Mouse (Mus musculus) C2C12 (cell line): ENCODE results near the gene Srek1ip1. TPM values are rescaled to one million over a fixed set of nuclear protein-coding genes. Genes with fewer than 3 reads are reported as not detected.

Source experiments
- H3K27me3 ChIP-seq: one replicate; pipeline ENCODE4 v1.6.1; 2011; ENCODE audit not compliant: control insufficient read depth, insufficient read depth, insufficient read length
- H3K36me3 ChIP-seq: one replicate; pipeline ENCODE4 v1.6.1; 2011; ENCODE audit not compliant: control insufficient read depth, insufficient read depth
- H3K4me3 ChIP-seq: one replicate; pipeline ENCODE4 v1.5.1; 2011; ENCODE audit warnings: mild to moderate bottlenecking, control low read depth; ENCODE audit not compliant: poor library complexity, insufficient read depth, severe bottlenecking
- H3K79me2 ChIP-seq: one replicate; pipeline ENCODE4 v1.6.1; 2011; ENCODE audit not compliant: control insufficient read depth, insufficient read depth
- H3K79me3 ChIP-seq: one replicate; pipeline ENCODE4 v1.6.1; 2011; ENCODE audit warnings: low read depth, control low read depth
- H3ac ChIP-seq: one replicate; pipeline ENCODE3; 2011; ENCODE audit warnings: low read depth; ENCODE audit not compliant: control insufficient read depth, insufficient read length
- CEBPB ChIP-seq: IDR thresholded peaks from one replicate; pipeline ENCODE4 v1.6.1; 2011; ENCODE audit warnings: low read depth, mild to moderate bottlenecking, control low read depth, moderate library complexity
- CTCF ChIP-seq: IDR thresholded peaks from one replicate; pipeline ENCODE4 v1.5.1; 2011; ENCODE audit not compliant: control insufficient read depth, insufficient read depth, insufficient read length
- FOSL1 ChIP-seq: IDR thresholded peaks from one replicate; pipeline ENCODE4 v1.8.0; 2011; ENCODE audit warnings: mild to moderate bottlenecking, low read length; ENCODE audit not compliant: poor library complexity, insufficient read depth, severe bottlenecking
- MAX ChIP-seq: IDR thresholded peaks from one replicate; pipeline ENCODE4 v1.6.1; 2011; ENCODE audit warnings: mild to moderate bottlenecking, control low read depth
- MYOD1 ChIP-seq: IDR thresholded peaks from one replicate; pipeline ENCODE4 v1.6.1; 2011; ENCODE audit warnings: low read depth; ENCODE audit not compliant: control insufficient read depth, insufficient read length
- MYOG ChIP-seq: IDR thresholded peaks from one replicate; pipeline ENCODE4 v1.6.1; 2011; ENCODE audit not compliant: control insufficient read depth, insufficient read length; ENCODE audit errors: extremely low read depth
- USF1 ChIP-seq: IDR thresholded peaks from one replicate; pipeline ENCODE4 v1.6.1; 2011; ENCODE audit warnings: low read depth, mild to moderate bottlenecking, control low read depth, moderate library complexity
- polyA plus RNA-seq: library from polyadenylated mRNA; unstranded; fragments of >200 nt; fragmentation: generic; extraction: Trizol; gene quantifications from one replicate; pipeline ENCODE4 v1.2.1, GENCODE M21; 2012; ENCODE audit warnings: missing spikeins

The Srek1ip1 gene
- polyA plus RNA-seq, 1 experiment = 6.9 TPM

DNA sequence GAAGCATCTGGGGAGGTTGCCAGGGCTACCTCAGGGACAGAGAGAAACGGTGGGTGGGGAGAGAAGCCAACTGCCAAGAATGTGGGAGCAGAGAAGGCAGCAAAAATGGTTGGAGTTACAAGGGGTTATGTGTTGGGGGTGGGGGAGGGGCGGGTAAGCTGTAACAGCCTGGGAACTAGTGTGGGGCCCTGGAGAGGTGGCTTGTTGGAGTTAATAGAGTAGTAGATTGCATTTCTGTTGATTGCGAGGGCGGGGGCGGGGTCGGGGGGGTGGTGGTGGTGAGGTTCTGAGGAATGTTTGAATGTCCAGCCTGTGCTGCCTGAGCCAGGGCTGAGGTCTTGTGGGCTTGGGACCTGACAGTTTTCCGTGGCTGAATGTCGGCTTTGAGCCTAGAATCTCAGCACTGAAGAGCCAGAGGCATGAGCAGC is 30.1 kb downstream of the Srek1ip1 start:
- Histone ChIP-seq H3K27me3 (no peaks in the 10 kb centered on the region), H3K4me3 (no peak overlapping the region), H3K79me2 (peaks cover 32% of the 10 kb centered on the region), H3ac (no peak overlapping the region), H3K79me3 (peaks cover 6% of the 10 kb centered on the region), H3K36me3 (peaks cover 8% of the 10 kb centered on the region)
- TF ChIP-seq MYOG = no peak
- no peak for TF ChIP-seq MAX
- TF ChIP-seq CEBPB = no peak
- TF ChIP-seq CTCF = no peak
- TF ChIP-seq USF1 = no peak
- TF ChIP-seq FOSL1 = no peak
- TF ChIP-seq MYOD1 = no peak

DNA sequence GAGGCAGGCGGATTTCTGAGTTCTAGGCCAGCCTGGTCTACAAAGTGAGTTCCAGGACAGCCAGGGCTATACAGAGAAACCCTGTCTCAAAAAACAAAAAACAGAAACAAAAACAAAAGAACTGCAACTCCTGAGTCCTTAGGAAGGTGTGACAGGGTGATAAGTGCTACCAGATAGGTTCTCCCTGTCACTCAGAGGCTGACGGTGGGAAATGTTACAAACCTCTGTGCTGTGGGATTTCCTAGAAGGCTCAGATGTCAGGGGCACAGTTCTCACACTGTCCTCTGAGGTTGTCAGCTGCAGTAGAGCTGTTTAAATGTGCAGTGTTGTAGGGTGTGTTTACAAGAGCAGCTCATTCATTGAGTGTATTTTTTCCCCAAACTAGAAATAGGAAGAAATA is 33.2 kb downstream of the Srek1ip1 start:
- TF ChIP-seq CTCF = no peak
- TF ChIP-seq FOSL1 = no peak
- TF ChIP-seq MAX = no peak
- no peak for TF ChIP-seq USF1
- TF ChIP-seq CEBPB = no peak
- TF ChIP-seq MYOD1 = no peak
- no peak for TF ChIP-seq MYOG
- Histone ChIP-seq H3K36me3 (peaks cover 29% of the 10 kb centered on the region), H3K79me2 (peaks cover 4% of the 10 kb centered on the region), H3K4me3 (no peak overlapping the region), H3ac (no peak overlapping the region), H3K27me3 (no peaks in the 10 kb centered on the region), H3K79me3 (no peaks in the 10 kb centered on the region)

DNA sequence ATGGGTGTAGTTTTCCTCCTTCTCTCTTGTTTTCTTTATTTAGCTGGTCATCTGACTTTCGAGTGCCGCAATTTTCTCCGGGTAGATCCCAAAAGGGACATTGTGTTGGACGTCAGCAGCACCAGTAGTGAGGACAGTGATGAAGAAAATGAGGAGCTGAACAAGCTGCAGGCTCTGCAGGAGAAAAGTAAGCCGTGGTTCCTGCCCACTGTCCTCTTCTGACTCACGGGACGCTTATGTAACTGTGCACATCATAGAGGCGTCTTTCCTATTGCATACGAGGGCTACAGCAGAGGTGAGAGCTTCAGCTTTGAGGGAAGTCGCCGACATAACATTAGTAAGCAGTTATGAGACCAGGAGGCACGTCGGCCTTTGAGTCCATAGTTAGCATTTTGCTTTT is 40.5 kb downstream of the Srek1ip1 start:
- Histone ChIP-seq H3K27me3 (no peaks in the 10 kb centered on the region), H3K79me3 (no peaks in the 10 kb centered on the region), H3K36me3 (peaks cover 52% of the 10 kb centered on the region), H3ac (no peak overlapping the region), H3K79me2 (no peaks in the 10 kb centered on the region), H3K4me3 (no peak overlapping the region)
- TF ChIP-seq CEBPB = no peak
- TF ChIP-seq MYOG = no peak
- no peak for TF ChIP-seq MYOD1
- no peak for TF ChIP-seq MAX
- TF ChIP-seq FOSL1 = no peak

DNA sequence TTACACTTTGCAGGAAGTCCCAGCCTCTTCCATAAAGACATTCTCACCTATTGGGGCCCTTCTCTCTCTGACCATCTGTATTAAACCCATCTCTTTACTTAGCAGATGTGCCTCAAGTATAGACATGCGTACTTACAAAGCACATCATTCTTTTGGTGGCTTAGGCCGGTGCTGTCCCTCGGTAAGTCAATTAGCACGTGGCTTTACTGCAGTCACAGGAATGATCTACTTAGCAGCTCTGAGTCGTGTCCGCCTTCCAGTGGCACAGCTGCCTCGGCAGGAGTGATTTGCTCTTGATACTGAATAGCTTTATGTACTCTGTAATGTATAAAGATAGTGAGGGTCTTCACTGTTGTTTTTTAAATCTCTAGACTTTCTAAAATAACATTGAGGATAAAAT is 45.3 kb downstream of the Srek1ip1 start:
- Histone ChIP-seq H3ac (no peak overlapping the region), H3K79me3 (no peaks in the 10 kb centered on the region), H3K4me3 (no peak overlapping the region), H3K36me3 (peaks cover 45% of the 10 kb centered on the region), H3K27me3 (no peaks in the 10 kb centered on the region), H3K79me2 (no peaks in the 10 kb centered on the region)
- TF ChIP-seq FOSL1 (no peak), MYOD1 (no peak), CTCF (no peak), CEBPB (no peak), MYOG (no peak), USF1 (no peak), MAX (no peak)

DNA sequence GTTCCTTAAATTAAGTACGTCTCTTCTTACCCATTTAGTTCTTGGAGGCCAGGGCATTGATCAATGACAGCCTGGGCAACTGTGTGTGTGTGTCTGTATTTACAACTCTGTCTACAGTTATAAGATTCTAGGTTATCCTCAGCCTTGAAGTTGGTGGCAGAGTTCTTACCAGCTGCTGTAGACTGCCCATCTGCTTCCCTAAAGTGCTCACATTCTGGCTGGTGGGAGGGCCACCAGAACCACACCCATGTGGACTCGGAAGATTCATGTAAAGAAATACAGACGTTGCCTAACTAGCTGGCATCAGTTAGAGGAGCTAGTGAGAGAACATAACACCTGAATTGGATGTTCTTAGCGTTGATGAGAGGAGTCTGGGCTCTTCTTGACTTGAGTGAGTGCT is 49.7 kb downstream of the Srek1ip1 start:
- Histone ChIP-seq H3K4me3 (no peak overlapping the region), H3ac (no peak overlapping the region), H3K79me2 (no peaks in the 10 kb centered on the region), H3K79me3 (no peaks in the 10 kb centered on the region), H3K27me3 (no peaks in the 10 kb centered on the region), H3K36me3 (peaks cover 21% of the 10 kb centered on the region)
- no peak for TF ChIP-seq CEBPB
- TF ChIP-seq MYOG = no peak
- TF ChIP-seq MAX = no peak
- TF ChIP-seq FOSL1 = no peak
- no peak for TF ChIP-seq USF1
- no peak for TF ChIP-seq MYOD1
- TF ChIP-seq CTCF = no peak
